Mouse (Mus musculus) lung, embryonic 14.5 days (tissue): ENCODE data around the gene Mapk10. TPM values are rescaled to one million over a fixed set of nuclear protein-coding genes. Genes with fewer than 3 reads are reported as not detected.
A peak's percentile ranks its signal among the peaks of the same experiment; 100 is the strongest.

Experiments
- ATAC-seq: fragments of 200-750 bp; cut with Nextera tagmentation; 2 replicates; pipeline ENCODE4 v1.8.0; 2017; ENCODE audit warnings: mild to moderate bottlenecking, moderate TSS enrichment, moderate library complexity; ENCODE audit not compliant: insufficient read depth
- DNase-seq: peaks from one replicate; pipeline ENCODE4 v3.0.0-alpha.2; 2015
- H3K27ac ChIP-seq: fragments of 300-500 bp; sonication (generic); 2 replicates; pipeline ENCODE4 v1.5.1; 2014; ENCODE audit warnings: low read depth, mild to moderate bottlenecking, moderate library complexity
- H3K27me3 ChIP-seq: fragments of 300-500 bp; sonication (generic); 2 replicates; pipeline ENCODE4 v1.6.1; 2014; ENCODE audit warnings: low read length, control low read depth; ENCODE audit not compliant: insufficient read depth
- H3K36me3 ChIP-seq: fragments of 300-500 bp; sonication (generic); 2 replicates; pipeline ENCODE4 v1.6.1; 2014; ENCODE audit warnings: control low read depth; ENCODE audit not compliant: insufficient read depth
- H3K4me1 ChIP-seq: fragments of 300-500 bp; sonication (generic); 2 replicates; pipeline ENCODE4 v1.6.1; 2014; ENCODE audit warnings: antibody characterized with exemption, control low read depth; ENCODE audit not compliant: insufficient read depth
- H3K4me2 ChIP-seq: fragments of 300-500 bp; sonication (generic); 2 replicates; pipeline ENCODE4 v1.6.1; 2014; ENCODE audit warnings: mild to moderate bottlenecking
- H3K4me3 ChIP-seq: fragments of 300-500 bp; sonication (generic); 2 replicates; pipeline ENCODE4 v1.5.1; 2014; ENCODE audit warnings: low read depth, low read length
- H3K9ac ChIP-seq: fragments of 300-500 bp; sonication (generic); 2 replicates; pipeline ENCODE4 v1.6.1; 2014
- H3K9me3 ChIP-seq: fragments of 300-500 bp; sonication (generic); 2 replicates; pipeline ENCODE4 v1.6.1; 2016; ENCODE audit warnings: low read depth, low read length, control low read depth
- CTCF ChIP-seq: IDR thresholded peaks from 2 replicates; pipeline ENCODE4 v1.5.1; 2016; ENCODE audit warnings: antibody characterized with exemption, low read depth
- WGBS: fragments of 180-500 bp; shearing (Covaris S2); extraction: QIAGEN DNeasy Blood & Tissue Kit; methylation state at CpG from one replicate; pipeline ENCODE4 v1.1.7; 2014; 5-methylcytosine and 5-hydroxymethylcytosine counted together
- polyA plus RNA-seq: library from polyadenylated mRNA; unstranded; fragments of >200 nt; fragmentation: Nextera tagmentation; extraction: Ambion mirVana; gene quantifications from 2 replicates; pipeline ENCODE4 v1.2.1, GENCODE M21; 2014

The Mapk10 gene
- polyA plus RNA-seq, 1 experiment from 2014 or later: 0.66 TPM

DNA sequence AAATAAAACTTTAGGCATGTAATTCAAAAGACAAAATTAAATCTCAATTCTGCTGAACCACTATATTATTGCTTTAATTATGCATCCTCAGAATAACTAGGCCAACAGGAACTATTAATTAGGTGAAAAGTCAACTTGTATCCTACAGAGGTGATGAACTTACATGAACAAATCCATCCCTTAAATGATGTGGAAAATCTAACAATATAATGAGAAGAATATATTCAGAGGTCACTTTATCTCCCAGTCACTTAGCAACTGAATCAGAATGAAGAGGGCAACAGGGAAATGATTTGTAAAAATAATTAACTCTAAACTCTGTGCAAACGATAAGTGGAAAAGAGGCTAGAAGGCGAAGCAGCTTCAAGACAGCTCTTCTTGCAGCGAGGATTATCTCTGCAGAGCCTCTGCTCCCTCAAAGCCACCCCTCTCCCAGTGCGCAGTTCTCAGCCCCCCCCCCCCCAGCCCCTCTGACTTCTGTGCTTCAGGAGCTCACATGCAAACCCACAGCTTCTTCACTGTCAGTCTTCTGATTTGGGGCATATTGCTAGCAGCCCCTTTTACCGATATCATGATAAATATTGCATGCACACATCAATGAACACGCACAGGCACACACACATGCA lies 138.8 kb downstream of the Mapk10 start:
- H3K9me3 ChIP-seq: no peaks in the 10 kb centered on the region
- no peak overlapping the region for H3K4me2 ChIP-seq
- DNase-seq (no peak), ATAC-seq (no peak)
- no peaks in the 10 kb centered on the region for H3K27me3 ChIP-seq
- H3K4me1 ChIP-seq: no peaks in the 10 kb centered on the region
- WGBS: 51% methylated on average over 6 of the region's 6 CpGs
- no peak overlapping the region for H3K27ac ChIP-seq
- no peaks in the 10 kb centered on the region for H3K36me3 ChIP-seq
- no peak for TF ChIP-seq CTCF
- H3K9ac ChIP-seq: no peak overlapping the region
- H3K4me3 ChIP-seq: no peak overlapping the region

- Histone ChIP-seq H3K9ac (no peak overlapping the region), H3K27ac (no peak overlapping the region), H3K9me3 (no peaks in the 10 kb centered on the region), H3K4me1 (no peaks in the 10 kb centered on the region), H3K4me3 (no peak overlapping the region), H3K27me3 (no peaks in the 10 kb centered on the region), H3K36me3 (no peaks in the 10 kb centered on the region), H3K4me2 (no peak overlapping the region)
- ATAC-seq (no peak), DNase-seq (no peak)
- TF ChIP-seq CTCF: no peak
- WGBS: 79% methylated on average over 17 of the region's 17 CpGs
These were observed 140.0 kb downstream of the Mapk10 start for GRCm38 (mm10) chr5:103071006-103071612.

DNA sequence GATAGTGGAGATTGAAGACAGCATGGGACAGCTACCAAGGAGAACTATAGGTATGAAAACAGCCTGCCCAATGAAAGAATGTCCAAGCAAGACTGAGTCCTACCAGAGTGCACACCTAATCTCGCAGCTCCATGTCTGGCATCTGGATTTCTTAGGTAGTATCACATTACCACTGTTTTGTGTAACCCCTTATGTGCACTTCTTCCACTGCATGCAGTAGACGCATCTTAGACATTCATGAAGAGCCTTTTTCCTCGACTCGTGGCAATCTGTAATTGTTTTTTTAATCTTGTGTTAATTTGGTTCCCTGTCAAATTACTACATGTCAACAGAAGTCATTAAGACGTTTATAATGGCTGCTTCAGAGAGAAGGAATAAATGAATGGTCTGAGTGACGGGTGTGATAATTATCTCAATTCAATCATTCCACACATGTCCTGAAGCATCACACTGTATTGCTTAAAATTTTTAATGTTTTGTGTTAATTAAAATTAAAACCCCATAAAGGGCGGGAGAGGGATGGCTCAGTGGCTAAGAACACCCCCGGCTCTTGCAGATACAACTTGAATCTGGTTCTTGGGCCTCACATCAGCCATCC lies 160.7 kb downstream of the Mapk10 start:
- 58% methylated on average over 8 of the region's 8 CpGs for WGBS
- Histone ChIP-seq H3K36me3 (no peaks in the 10 kb centered on the region), H3K4me2 (no peak overlapping the region), H3K4me3 (no peak overlapping the region), H3K9ac (no peak overlapping the region), H3K27me3 (no peaks in the 10 kb centered on the region), H3K4me1 (no peaks in the 10 kb centered on the region), H3K27ac (no peak overlapping the region), H3K9me3 (no peaks in the 10 kb centered on the region)
- ATAC-seq: no peak
- no peak for TF ChIP-seq CTCF
- DNase-seq: no peak

DNA sequence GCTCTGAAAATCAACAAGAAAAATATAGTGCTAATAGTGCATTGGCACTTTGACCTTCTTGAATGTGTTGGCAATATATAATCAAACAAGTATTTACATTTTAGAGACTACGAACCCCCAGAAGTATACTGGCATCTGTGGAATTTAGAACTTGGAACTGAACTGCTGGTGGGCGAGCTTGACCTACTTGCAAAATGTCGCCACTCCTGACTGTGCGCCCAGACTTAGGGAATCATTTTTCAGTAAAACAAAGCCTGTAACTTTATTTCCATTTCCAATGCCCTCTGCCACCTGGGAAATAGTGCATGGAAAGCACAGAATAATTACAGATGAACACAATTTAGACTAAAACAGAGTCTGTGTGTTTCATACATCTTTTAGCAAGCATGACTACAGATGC lies 163.1 kb downstream of the Mapk10 start:
- H3K9me3 ChIP-seq: no peaks in the 10 kb centered on the region

DNA sequence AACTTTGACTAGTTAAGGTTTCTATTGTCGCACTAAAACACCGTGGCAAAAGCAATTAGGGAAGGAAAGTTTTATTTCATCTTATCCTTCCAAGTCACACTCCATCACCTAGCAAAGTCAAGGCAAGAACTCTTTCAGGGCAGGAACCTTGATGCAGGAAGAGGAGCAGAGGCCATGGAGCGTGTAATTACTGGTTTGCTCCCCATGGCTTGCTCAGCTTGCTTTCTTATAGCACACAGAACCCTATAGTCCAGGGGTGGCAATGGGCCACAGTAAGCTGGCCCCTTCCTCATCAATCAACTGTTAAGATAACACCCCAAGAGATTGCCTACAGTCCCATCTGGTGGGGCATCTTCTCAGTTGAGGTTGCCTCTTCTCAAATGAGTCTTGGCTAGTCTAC lies 173.4 kb downstream of the Mapk10 start:
- H3K9me3 ChIP-seq: no peaks in the 10 kb centered on the region
- no peak for TF ChIP-seq CTCF
- H3K36me3 ChIP-seq: no peaks in the 10 kb centered on the region
- no peaks in the 10 kb centered on the region for H3K4me1 ChIP-seq
- ATAC-seq: no peak
- no peak overlapping the region for H3K4me3 ChIP-seq
- no peak overlapping the region for H3K27ac ChIP-seq
- H3K9ac ChIP-seq: no peak overlapping the region
- H3K4me2 ChIP-seq: no peak overlapping the region
- 83% methylated on average over 3 of the region's 3 CpGs for WGBS
- H3K27me3 ChIP-seq: no peaks in the 10 kb centered on the region
- no peak for DNase-seq

More for the DNA sequence above, 163.1 kb downstream of the Mapk10 start:
- Histone ChIP-seq H3K4me3 (no peak overlapping the region), H3K9ac (no peak overlapping the region), H3K4me2 (no peak overlapping the region), H3K4me1 (no peaks in the 10 kb centered on the region), H3K27me3 (no peaks in the 10 kb centered on the region), H3K27ac (no peak overlapping the region), H3K36me3 (no peaks in the 10 kb centered on the region)
- ATAC-seq: no peak
- no peak for DNase-seq
- WGBS: 59% methylated on average over 4 of the region's 4 CpGs
- no peak for TF ChIP-seq CTCF

DNA sequence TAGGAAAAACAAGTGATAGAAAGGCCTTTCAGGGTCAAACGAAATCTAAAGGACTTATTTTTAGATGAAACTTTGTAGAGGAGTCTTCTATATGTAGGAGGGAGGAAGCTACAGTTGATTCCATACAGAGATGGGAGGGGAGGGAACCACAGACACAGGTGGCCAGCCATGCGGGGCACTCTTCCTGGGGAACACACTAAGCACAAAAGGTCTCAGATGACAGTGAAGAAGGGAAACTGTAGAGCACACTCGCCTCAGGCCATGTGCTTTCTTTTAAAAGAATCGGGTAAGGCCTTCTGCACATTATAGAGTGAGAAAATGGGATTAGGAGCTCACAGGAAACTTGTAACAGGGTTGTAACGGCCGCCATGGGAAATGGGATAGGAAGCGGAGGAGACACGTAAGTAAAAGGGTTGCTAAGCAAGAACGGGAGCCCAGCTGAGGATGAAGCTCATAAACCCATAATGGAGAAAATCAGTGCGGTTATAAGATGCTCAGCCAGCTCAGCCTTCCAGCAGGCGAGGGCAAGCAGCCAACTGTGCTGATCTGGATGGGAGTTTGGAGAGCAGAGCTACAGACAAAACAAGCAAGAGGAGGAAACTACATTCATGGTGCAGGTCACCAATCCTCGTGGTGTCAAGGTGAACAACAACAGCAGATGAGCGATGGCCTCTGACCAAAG lies 182.1 kb downstream of the Mapk10 start:
- Histone ChIP-seq H3K27ac (no peak overlapping the region), H3K4me3 (no peak overlapping the region), H3K4me1 (no peaks in the 10 kb centered on the region), H3K9me3 (no peaks in the 10 kb centered on the region), H3K4me2 (no peak overlapping the region), H3K36me3 (no peaks in the 10 kb centered on the region), H3K27me3 (no peaks in the 10 kb centered on the region), H3K9ac (no peak overlapping the region)
- 72% methylated on average over 13 of the region's 13 CpGs for WGBS
- no peak for TF ChIP-seq CTCF
- DNase-seq (peak; percentile 38), ATAC-seq (no peak)
